Mouse (Mus musculus) CH12.LX (cell line): Measurements from ENCODE around the gene Hmgcl. TPM values are rescaled to one million over a fixed set of nuclear protein-coding genes. Genes with fewer than 3 reads are reported as not detected.

Experiments
- DNase-seq: peaks from one replicate; pipeline ENCODE4 v3.0.0-alpha.2; 2013; ENCODE audit errors: extremely low read depth
- H3K27ac ChIP-seq: 2 replicates; pipeline ENCODE4 v1.5.1; 2012; ENCODE audit warnings: low read depth, mild to moderate bottlenecking, control low read depth, moderate library complexity; ENCODE audit not compliant: insufficient read depth
- H3K27me3 ChIP-seq: replicated peaks from 2 replicates; pipeline ENCODE3; 2012; ENCODE audit warnings: inconsistent platforms
- H3K36me3 ChIP-seq, 2 experiments: replicated peaks in 1 of 2; 2 replicates each; pipeline versions ENCODE3 to v1.6.1; 2012; ENCODE audit warnings: inconsistent platforms in 1 of 2, low read length in 1 of 2, mild to moderate bottlenecking in 1 of 2, mixed read lengths in 1 of 2, moderate library complexity in 1 of 2; ENCODE audit not compliant: control insufficient read depth in 1 of 2, insufficient read depth in 1 of 2
- H3K4me1 ChIP-seq, 2 experiments: 2 replicates each; pipeline ENCODE4 v1.6.1; 2012; ENCODE audit warnings: inconsistent platforms in 1 of 2, moderate library complexity in 1 of 2; ENCODE audit not compliant: insufficient read depth in 2 of 2, control insufficient read depth in 1 of 2
- H3K4me2 ChIP-seq: 2 replicates; pipeline ENCODE4 v1.6.1; 2012; ENCODE audit warnings: low read depth, mild to moderate bottlenecking, control low read depth; ENCODE audit not compliant: poor library complexity, insufficient read depth, severe bottlenecking
- H3K4me3 ChIP-seq, 3 experiments: fragments of 150-350 bp in 1 of 3; sonication (generic) in 1 of 3; replicated peaks in 1 of 3; 2 replicates each; pipeline versions ENCODE3 to v1.5.1; 2011 to 2012; ENCODE audit warnings: low read depth in 2 of 3, low read length in 2 of 3, mild to moderate bottlenecking in 2 of 3, moderate library complexity in 2 of 3, control low read depth in 1 of 3, improper control_type of control experiment in 1 of 3, inconsistent platforms in 1 of 3, mixed read lengths in 1 of 3; ENCODE audit not compliant: poor library complexity in 1 of 3
- H3K79me2 ChIP-seq: replicated peaks from 2 replicates; pipeline ENCODE4 v1.6.1; 2012; ENCODE audit warnings: mild to moderate bottlenecking, moderate library complexity; ENCODE audit not compliant: control insufficient read depth, poor library complexity, insufficient read depth, severe bottlenecking; ENCODE audit errors: extremely low read depth
- H3K9ac ChIP-seq: 2 replicates; pipeline ENCODE4 v1.6.1; 2012; ENCODE audit warnings: low read depth, mild to moderate bottlenecking, control low read depth, moderate library complexity; ENCODE audit not compliant: insufficient read depth
- H3K9me3 ChIP-seq: replicated peaks from 2 replicates; pipeline ENCODE3; 2012; ENCODE audit warnings: low read length, inconsistent platforms, mixed read lengths
- CHD1 ChIP-seq: IDR thresholded peaks from 2 replicates; pipeline ENCODE4 v1.6.1; 2012; ENCODE audit warnings: low read depth, low read length, improper control_type of control experiment, inconsistent platforms
- CTCF ChIP-seq, 2 experiments: IDR thresholded peaks in 1 of 2; conservative IDR thresholded peaks in 1 of 2; 2 replicates each; pipeline ENCODE4 v1.5.1; 2011 to 2012; ENCODE audit warnings: low read depth in 2 of 2, low read length in 2 of 2, improper control_type of control experiment in 1 of 2, inconsistent platforms in 1 of 2, mild to moderate bottlenecking in 1 of 2, moderate library complexity in 1 of 2
- E2F4 ChIP-seq: IDR thresholded peaks from 2 replicates; pipeline ENCODE4 v1.6.1; 2011; ENCODE audit warnings: low read depth, low read length, improper control_type of control experiment; ENCODE audit not compliant: insufficient replicate concordance
- ELF1 ChIP-seq: IDR thresholded peaks from 2 replicates; pipeline ENCODE4 v1.6.1; 2014; ENCODE audit warnings: low read depth, mild to moderate bottlenecking, inconsistent platforms, low read length, improper control_type of control experiment
- EP300 ChIP-seq: IDR thresholded peaks from 2 replicates; pipeline ENCODE4 v1.6.1; 2011; ENCODE audit warnings: low read length, improper control_type of control experiment
- ETS1 ChIP-seq: conservative IDR thresholded peaks from 2 replicates; pipeline ENCODE4 v1.6.1; 2012; ENCODE audit warnings: low read depth, mild to moderate bottlenecking, inconsistent platforms, low read length, improper control_type of control experiment, moderate library complexity
- GABPA ChIP-seq: IDR thresholded peaks from 2 replicates; pipeline ENCODE4 v1.6.1; 2012; ENCODE audit warnings: low read depth, low read length, improper control_type of control experiment, inconsistent platforms; ENCODE audit not compliant: insufficient replicate concordance
- IRF4 ChIP-seq: IDR thresholded peaks from 2 replicates; pipeline ENCODE4 v1.6.1; 2014; ENCODE audit warnings: low read depth, mild to moderate bottlenecking, inconsistent platforms, low read length, improper control_type of control experiment
- JUN ChIP-seq: IDR thresholded peaks from 2 replicates; pipeline ENCODE4 v1.6.1; 2011; ENCODE audit warnings: low read depth, mild to moderate bottlenecking, low read length, improper control_type of control experiment, moderate library complexity; ENCODE audit not compliant: insufficient read depth
- JUND ChIP-seq: conservative IDR thresholded peaks from 2 replicates; pipeline ENCODE4 v1.6.1; 2011; ENCODE audit warnings: low read depth, low read length, improper control_type of control experiment
- KAT2A ChIP-seq: IDR thresholded peaks from 2 replicates; pipeline ENCODE4 v1.6.1; 2012; ENCODE audit warnings: low read length, improper control_type of control experiment, inconsistent platforms; ENCODE audit not compliant: insufficient replicate concordance
- MAFK ChIP-seq: IDR thresholded peaks from 2 replicates; pipeline ENCODE4 v1.6.1; 2011; ENCODE audit warnings: low read length, improper control_type of control experiment; ENCODE audit not compliant: insufficient replicate concordance
- MAX ChIP-seq: IDR thresholded peaks from 2 replicates; pipeline ENCODE4 v1.6.1; 2011; ENCODE audit warnings: low read length, improper control_type of control experiment
- MAZ ChIP-seq: IDR thresholded peaks from 2 replicates; pipeline ENCODE4 v1.6.1; 2012; ENCODE audit warnings: low read depth, mild to moderate bottlenecking, inconsistent platforms, low read length, improper control_type of control experiment, moderate library complexity
- MXI1 ChIP-seq: IDR thresholded peaks from 2 replicates; pipeline ENCODE4 v1.6.1; 2011; ENCODE audit warnings: mild to moderate bottlenecking, low read depth, low read length, improper control_type of control experiment
- MYC ChIP-seq: IDR thresholded peaks from 2 replicates; pipeline ENCODE4 v1.6.1; 2011; ENCODE audit warnings: low read depth, mild to moderate bottlenecking, improper control_type of control experiment, low read length
- NELFE ChIP-seq: IDR thresholded peaks from 2 replicates; pipeline ENCODE4 v1.6.1; 2011; ENCODE audit warnings: low read depth, low read length, improper control_type of control experiment
- NRF1 ChIP-seq: IDR thresholded peaks from 2 replicates; pipeline ENCODE4 v1.6.1; 2014; ENCODE audit warnings: low read depth, mild to moderate bottlenecking, inconsistent platforms, low read length, improper control_type of control experiment, moderate library complexity
- POLR2A ChIP-seq: IDR thresholded peaks from 2 replicates; pipeline ENCODE4 v1.6.1; 2011; ENCODE audit warnings: low read depth, mild to moderate bottlenecking, improper control_type of control experiment, low read length
- POLR2AphosphoS2 ChIP-seq: IDR thresholded peaks from 2 replicates; pipeline ENCODE4 v1.6.1; 2011; ENCODE audit warnings: low read depth, low read length, improper control_type of control experiment
- SIN3A ChIP-seq: IDR thresholded peaks from 2 replicates; pipeline ENCODE4 v1.6.1; 2012; ENCODE audit warnings: low read length, improper control_type of control experiment, inconsistent platforms
- SMC3 ChIP-seq: IDR thresholded peaks from 2 replicates; pipeline ENCODE4 v1.6.1; 2011; ENCODE audit warnings: low read depth, low read length, improper control_type of control experiment
- TBP ChIP-seq: conservative IDR thresholded peaks from 2 replicates; pipeline ENCODE4 v1.6.1; 2011; ENCODE audit warnings: low read depth, low read length, improper control_type of control experiment
- TCF12 ChIP-seq: IDR thresholded peaks from 2 replicates; pipeline ENCODE4 v1.6.1; 2014; ENCODE audit warnings: low read depth, mild to moderate bottlenecking, inconsistent platforms, low read length, improper control_type of control experiment
- UBTF ChIP-seq: IDR thresholded peaks from 2 replicates; pipeline ENCODE4 v1.6.1; 2012; ENCODE audit warnings: low read depth, mild to moderate bottlenecking, inconsistent platforms, low read length, improper control_type of control experiment, moderate library complexity
- USF1 ChIP-seq: IDR thresholded peaks from 2 replicates; pipeline ENCODE4 v1.6.1; 2014; ENCODE audit warnings: low read depth, mild to moderate bottlenecking, inconsistent platforms, low read length, improper control_type of control experiment
- USF2 ChIP-seq: conservative IDR thresholded peaks from 2 replicates; pipeline ENCODE4 v1.6.1; 2011; ENCODE audit warnings: low read depth, low read length, improper control_type of control experiment
- ZC3H11A ChIP-seq: IDR thresholded peaks from 2 replicates; pipeline ENCODE4 v1.6.1; 2012; ENCODE audit warnings: low read depth, mild to moderate bottlenecking, inconsistent platforms, low read length, improper control_type of control experiment
- ZKSCAN1 ChIP-seq: IDR thresholded peaks from 2 replicates; pipeline ENCODE4 v1.6.1; 2012; ENCODE audit warnings: low read depth, inconsistent platforms, low read length, improper control_type of control experiment, borderline replicate concordance
- ZMIZ1 ChIP-seq: IDR thresholded peaks from 2 replicates; pipeline ENCODE4 v1.6.1; 2012; ENCODE audit warnings: low read depth, mild to moderate bottlenecking, inconsistent platforms, low read length, improper control_type of control experiment
- ZNF384 ChIP-seq: IDR thresholded peaks from 2 replicates; pipeline ENCODE4 v1.6.1; 2012; ENCODE audit warnings: low read depth, low read length, improper control_type of control experiment, inconsistent platforms
- dilution Hi-C: fragments of 300-500 bp; cut with MboI; formaldehyde crosslinking; loops from 2 replicates; pipeline ENCODE4 v1.14.3; 2020; ENCODE audit warnings: low sequenced_read_pairs; ENCODE audit not compliant: extremely low pct_unique_long_range_greater_than_20kb, extremely low pct_ligation_motif_present
- in situ Hi-C: fragments of 300-500 bp; cut with MboI; formaldehyde crosslinking; loops from 3 replicates; pipeline ENCODE4 v1.14.3; 2019; ENCODE audit warnings: low sequenced_read_pairs, low pct_ligation_motif_present, low pct_unique_long_range_greater_than_20kb, mixed read lengths
- polyA plus RNA-seq: library from polyadenylated mRNA; unstranded; fragments of >175 nt; gene quantifications from 2 replicates; pipeline ENCODE4 v1.2.1, GENCODE M21; 2012; ENCODE audit warnings: low read depth; ENCODE audit not compliant: insufficient read length
- total RNA-seq, 2 experiments: library from RNA; depleted of rRNA; stranded (reverse); fragments of 300-350 nt in 1 of 2; fragments of >200 nt in 1 of 2; gene quantifications; 2 replicates each; pipeline ENCODE4 v1.2.3; 2012 to 2014

Gene Hmgcl
- total and polyA plus RNA-seq, 3 experiments, result 27.2 to 42.7 (median 39.5) TPM

DNA sequence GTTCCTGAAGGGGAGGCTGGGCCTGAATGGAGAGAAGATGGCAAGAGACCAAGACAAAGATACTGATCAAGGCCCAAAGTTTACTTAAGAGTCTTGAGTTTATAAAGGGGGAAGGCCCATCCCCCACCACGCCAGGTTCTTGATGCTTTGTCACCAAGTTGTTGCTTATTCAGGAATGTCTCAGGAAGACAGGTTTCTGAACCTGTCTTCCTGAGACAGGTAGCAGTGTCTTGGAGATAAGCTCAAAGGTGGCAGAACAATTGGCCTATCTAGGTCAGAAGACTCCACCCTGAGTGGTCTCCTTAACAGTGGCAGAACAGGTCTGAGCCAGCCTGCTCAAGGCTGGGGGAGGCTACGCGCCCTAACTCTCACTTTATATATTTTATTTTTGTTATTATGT, 19.4 kb upstream of the Hmgcl start:
- no peak overlapping the region for H3K27ac ChIP-seq
- H3K27me3 ChIP-seq, result no peaks in the 10 kb centered on the region
- dilution Hi-C loops (no loop called here), in situ Hi-C loops (no loop called here)
- no peak overlapping the region for H3K4me2 ChIP-seq
- peaks cover 0 to 7% of the 10 kb centered on the region in 2 experiments; a peak in 1 of 4 replicates for H3K4me1 ChIP-seq
- no peak for TF ChIP-seq USF1
- TF ChIP-seq TBP, result no peak
- no peak for TF ChIP-seq MAX
- no peak for TF ChIP-seq MAZ
- TF ChIP-seq KAT2A, result no peak
- TF ChIP-seq ETS1, result no peak
- TF ChIP-seq ELF1, result no peak
- TF ChIP-seq MYC, result no peak
- TF ChIP-seq ZKSCAN1, result no peak
- TF ChIP-seq IRF4, result no peak
- TF ChIP-seq SIN3A, result no peak
- no peak for TF ChIP-seq MAFK
- no peak for TF ChIP-seq CTCF (conservative IDR thresholded peaks at IDR 0.05 in 1 of 2, IDR thresholded peaks at IDR 0.05 in 1 of 2; ENCODE audit: low read depth in 2 of 2, low read length in 2 of 2)
- TF ChIP-seq SMC3, result no peak
- no peak for TF ChIP-seq ZMIZ1
- no peak for TF ChIP-seq JUN
- no peak for TF ChIP-seq ZC3H11A
- no peak for TF ChIP-seq NELFE
- no peak for TF ChIP-seq CHD1
- no peak for TF ChIP-seq GABPA
- no peaks in the 10 kb centered on the region for H3K9me3 ChIP-seq
- H3K36me3 ChIP-seq, result peaks cover 51 to 87% of the 10 kb centered on the region in 2 experiments
- H3K4me3 ChIP-seq, result no peak overlapping the region
- H3K79me2 ChIP-seq, result no peaks in the 10 kb centered on the region
- no peak overlapping the region for H3K9ac ChIP-seq
- DNase-seq, result no peak

DNA sequence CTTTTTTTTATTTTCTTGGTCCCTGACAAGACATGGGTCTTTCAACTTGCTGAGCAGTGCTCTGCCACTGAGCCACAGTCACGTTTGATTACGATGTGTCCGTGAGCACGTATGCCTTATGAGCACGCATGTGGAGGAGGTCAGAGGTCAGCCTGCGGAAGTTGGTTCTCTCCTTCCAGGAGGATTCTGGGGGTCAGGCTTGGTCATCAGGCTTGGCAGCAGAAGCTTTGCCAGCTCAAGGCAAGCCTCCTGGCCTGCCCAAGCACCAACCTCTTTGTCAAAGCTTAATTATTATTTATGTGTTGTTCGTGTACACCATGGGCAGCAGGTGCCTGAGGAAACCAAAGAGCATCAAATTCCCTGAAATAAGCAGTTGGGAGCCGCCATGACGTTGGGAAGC, 17.9 kb upstream of the Hmgcl start:
- Histone ChIP-seq H3K4me3 (no peak overlapping the region), H3K27me3 (no peaks in the 10 kb centered on the region), H3K79me2 (no peaks in the 10 kb centered on the region), H3K4me2 (no peak overlapping the region), H3K27ac (no peak overlapping the region), H3K36me3 (peaks cover 57 to 93% of the 10 kb centered on the region in 2 experiments), H3K9ac (no peak overlapping the region), H3K4me1 (no peaks in the 10 kb centered on the region), H3K9me3 (no peaks in the 10 kb centered on the region)
- in situ Hi-C loops (no loop called here), dilution Hi-C loops (no loop called here)
- no peak for TF ChIP-seq MXI1
- no peak for TF ChIP-seq NRF1
- TF ChIP-seq USF2, result no peak
- no peak for TF ChIP-seq ZNF384
- TF ChIP-seq POLR2A, result no peak
- no peak for TF ChIP-seq E2F4
- TF ChIP-seq ZKSCAN1, result no peak
- TF ChIP-seq USF1, result no peak
- no peak for TF ChIP-seq EP300
- no peak for TF ChIP-seq KAT2A
- TF ChIP-seq ELF1, result no peak
- no peak for TF ChIP-seq TCF12
- no peak for TF ChIP-seq IRF4
- TF ChIP-seq JUND, result no peak
- TF ChIP-seq POLR2AphosphoS2, result no peak
- no peak for TF ChIP-seq NELFE
- TF ChIP-seq UBTF, result no peak
- DNase-seq, result no peak
